Mouse (Mus musculus): ENCODE data around the gene Lactb.
"Not testable (repeated sequence)": the region's sequence is repeated elsewhere in the genome, so short reads cannot be mapped to it uniquely, and the experiment has no call there.

Gene Lactb

GRCm38 (mm10) chr9:66919981-66920380 lies 55.3 kb downstream of the Lactb start:
- no peak for DNase-seq (ENCODE audit: low spot score)

- peak; percentile 94 for DNase-seq (ENCODE audit: low spot score)
These were observed 55.8 kb downstream of the Lactb start, which contains the start of gene Rab8b for GRCm38 (mm10) chr9:66919382-66919971. Rab8b (minus strand) TSS chr9:66919687.

- DNase-seq (ENCODE audit: low spot score), result no peak
These were observed 56.5 kb downstream of the Lactb start for GRCm38 (mm10) chr9:66918672-66919330.

GRCm38 (mm10) chr9:66917892-66918255 lies 57.4 kb downstream of the Lactb start:
- no peak for DNase-seq (ENCODE audit: low spot score)

- no peak for DNase-seq (ENCODE audit: low spot score)
These were observed 57.9 kb downstream of the Lactb start for GRCm38 (mm10) chr9:66917216-66917891.

- peak; percentile 77 for DNase-seq (ENCODE audit: low spot score)
These were observed 59.2 kb downstream of the Lactb start for GRCm38 (mm10) chr9:66915869-66916785.

GRCm38 (mm10) chr9:66915401-66915800 lies 59.9 kb downstream of the Lactb start:
- DNase-seq (ENCODE audit: low spot score), result peak; percentile 53

- DNase-seq (ENCODE audit: low spot score), result no peak
These were observed 60.7 kb downstream of the Lactb start for GRCm38 (mm10) chr9:66914540-66914939.

- DNase-seq (ENCODE audit: low spot score), result not testable (repeated sequence)
These were observed 61.9 kb downstream of the Lactb start for GRCm38 (mm10) chr9:66913254-66913934.

- DNase-seq (ENCODE audit: low spot score), result no peak
These were observed 63.0 kb downstream of the Lactb start for GRCm38 (mm10) chr9:66912304-66912703.

GRCm38 (mm10) chr9:66910677-66911076 lies 64.6 kb downstream of the Lactb start:
- no peak for DNase-seq (ENCODE audit: low spot score)

- DNase-seq (ENCODE audit: low spot score), result no peak
These were observed 65.4 kb downstream of the Lactb start for GRCm38 (mm10) chr9:66909922-66910321.

- no peak for DNase-seq (ENCODE audit: low spot score)
These were observed 67.4 kb downstream of the Lactb start for GRCm38 (mm10) chr9:66907746-66908397.

- no peak for DNase-seq (ENCODE audit: low spot score)
These were observed 68.2 kb downstream of the Lactb start for GRCm38 (mm10) chr9:66907126-66907525.

- DNase-seq (ENCODE audit: low spot score), result no peak
These were observed 69.3 kb downstream of the Lactb start for GRCm38 (mm10) chr9:66905990-66906389.

Measured in T-cell, adult 2 months (primary cell).